Mouse (Mus musculus) neutrophil, adult 5-6 weeks (primary cell): ENCODE data around the gene Cnot6. TPM values are rescaled to one million over a fixed set of nuclear protein-coding genes. Genes with fewer than 3 reads are reported as not detected.

ENCODE experiments used
- ATAC-seq: fragments of 151-379, 151-347 bp; 2 replicates; pipeline ENCODE4 v1.8.0; 2017; ENCODE audit warnings: mild to moderate bottlenecking, moderate TSS enrichment; ENCODE audit not compliant: insufficient number of reproducible peaks, poor library complexity, low FRiP score, severe bottlenecking; ENCODE audit errors: extremely low read depth
- total RNA-seq: library from RNA; stranded (forward); fragments of 200-1000 nt; gene quantifications from 2 replicates; pipeline ENCODE4 v1.2.3, GENCODE M21; 2017

The Cnot6 gene
- 62.1 and 65.9 TPM in 2 replicates for total RNA-seq

GRCm38 (mm10) chr11:49712555-49713335, at the start of gene Cnot6:
Cnot6 (minus strand) TSS chr11:49712723.
- peak; percentile 98 for ATAC-seq

- ATAC-seq: no peak
Measured at GRCm38 (mm10) chr11:49761130-49761529, 48.6 kb upstream of the Cnot6 start.

- no peak for ATAC-seq
Measured at GRCm38 (mm10) chr11:49758096-49758495, 45.6 kb upstream of the Cnot6 start.

- ATAC-seq: no peak
Measured at GRCm38 (mm10) chr11:49754958-49755665, 42.6 kb upstream of the Cnot6 start.

DNA sequence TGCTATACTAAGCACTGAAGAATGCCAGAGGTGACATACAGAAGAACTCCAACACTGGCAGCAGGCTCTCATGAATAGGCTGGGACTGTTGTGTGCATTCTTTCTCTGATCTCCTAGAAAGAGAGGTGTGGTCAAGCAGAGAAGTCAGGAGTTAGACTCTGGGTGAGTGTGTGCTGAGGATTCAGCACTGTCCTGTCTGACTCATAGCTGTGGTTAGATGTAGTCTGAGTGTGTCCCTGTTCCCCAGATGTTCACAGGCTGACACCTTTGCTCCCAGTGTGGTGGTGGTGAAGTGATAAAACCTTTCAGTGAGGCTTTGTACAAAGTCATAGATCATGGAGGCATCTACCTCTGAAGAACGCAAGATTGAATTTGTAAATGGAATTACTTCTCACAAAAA, 34.2 kb upstream of the Cnot6 start:
- ATAC-seq: no peak

- no peak for ATAC-seq
Measured at GRCm38 (mm10) chr11:49745839-49746238, 33.3 kb upstream of the Cnot6 start.

- no peak for ATAC-seq
Measured at GRCm38 (mm10) chr11:49744981-49745380, 32.5 kb upstream of the Cnot6 start.

GRCm38 (mm10) chr11:49743634-49744033, 31.1 kb upstream of the Cnot6 start:
- no peak for ATAC-seq

- no peak for ATAC-seq
Measured at GRCm38 (mm10) chr11:49742248-49742647, 29.7 kb upstream of the Cnot6 start.

GRCm38 (mm10) chr11:49739776-49740175, 27.3 kb upstream of the Cnot6 start:
- no peak for ATAC-seq

GRCm38 (mm10) chr11:49738659-49739406, 26.3 kb upstream of the Cnot6 start:
- no peak for ATAC-seq

- ATAC-seq: no peak
Measured at GRCm38 (mm10) chr11:49737625-49738024, 25.1 kb upstream of the Cnot6 start.

DNA sequence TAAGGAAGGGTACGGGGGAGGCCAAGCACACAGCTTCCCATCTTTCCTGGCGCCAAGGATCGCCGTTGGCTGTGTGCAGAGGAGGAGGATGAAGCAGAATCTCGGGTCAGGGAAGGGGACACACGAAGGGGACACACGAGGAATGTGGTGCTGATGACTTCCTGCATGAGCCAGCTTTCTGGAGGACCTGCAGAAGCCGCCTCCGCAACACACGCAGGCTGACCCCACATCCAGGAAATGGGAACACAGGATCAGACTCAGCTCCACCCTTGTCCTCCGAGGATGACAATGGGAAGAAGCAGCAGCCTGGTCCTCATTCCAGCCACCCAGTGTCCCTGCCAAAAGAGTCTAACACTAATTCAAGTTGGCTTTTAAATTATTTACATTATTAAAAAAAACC, 22.2 kb upstream of the Cnot6 start:
- ATAC-seq: no peak

- no peak for ATAC-seq
Measured at GRCm38 (mm10) chr11:49730275-49730948, 17.9 kb upstream of the Cnot6 start.

DNA sequence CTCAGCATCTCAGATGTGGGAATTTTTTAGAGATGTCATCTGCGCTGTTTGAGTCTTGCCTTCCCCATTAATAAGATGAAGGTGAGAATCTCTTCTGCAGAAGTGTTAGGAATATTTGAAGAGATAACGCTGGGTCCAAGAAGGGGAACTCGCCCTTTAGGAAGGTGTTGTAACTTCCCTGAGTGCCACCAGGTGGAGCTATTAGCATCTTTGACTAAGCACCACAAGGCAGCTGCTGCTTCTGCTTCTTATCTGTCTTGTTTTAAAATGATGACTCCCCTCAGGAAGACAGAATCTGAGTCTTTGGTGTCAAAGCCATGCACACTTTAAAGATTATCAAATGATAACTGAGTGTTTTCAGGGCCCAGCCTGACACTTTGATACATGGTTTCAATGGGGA, 15.4 kb upstream of the Cnot6 start:
- ATAC-seq: peak; percentile 82

GRCm38 (mm10) chr11:49726800-49727199, 14.3 kb upstream of the Cnot6 start:
- ATAC-seq: no peak

GRCm38 (mm10) chr11:49724676-49725075, 12.2 kb upstream of the Cnot6 start:
- no peak for ATAC-seq

DNA sequence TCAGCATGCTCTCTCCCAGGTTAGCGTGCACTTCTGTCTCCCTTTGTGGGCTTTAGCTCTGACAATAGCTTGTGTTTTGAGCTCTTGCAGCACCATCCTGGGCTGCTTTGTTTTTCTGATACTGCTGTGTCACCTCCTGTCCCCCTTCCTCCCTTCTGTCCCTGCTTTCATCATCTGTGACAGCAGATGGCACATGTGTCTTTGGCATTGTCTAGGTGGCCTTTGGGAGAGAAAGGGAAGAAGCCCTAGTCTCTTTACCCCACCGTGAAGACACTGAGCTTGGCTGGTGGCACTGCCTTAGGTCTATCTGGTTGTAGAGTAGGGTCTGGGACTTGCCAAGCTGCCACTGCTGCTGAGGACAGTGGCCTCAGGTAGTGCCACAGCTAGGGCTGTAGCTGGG, 10.8 kb upstream of the Cnot6 start:
- no peak for ATAC-seq

DNA sequence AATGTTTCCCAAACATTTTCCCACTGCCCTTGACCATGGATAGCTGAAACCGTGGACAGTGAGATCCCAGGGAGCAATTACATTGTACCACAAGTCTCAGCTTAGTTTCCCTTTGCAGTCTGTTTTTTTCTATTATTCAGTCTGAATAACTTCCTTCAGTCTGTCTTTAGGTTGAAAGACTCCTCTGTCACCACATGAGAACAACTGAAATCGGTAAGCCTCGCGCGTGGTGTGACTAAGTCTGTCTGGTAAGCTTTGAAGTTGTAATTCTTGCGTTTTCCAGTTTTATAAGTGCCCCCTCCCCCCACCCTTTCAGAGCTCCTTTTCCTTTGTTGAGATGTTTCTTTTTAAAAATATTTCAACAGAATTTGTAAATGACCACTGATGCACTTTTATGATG, 10.2 kb upstream of the Cnot6 start:
- ATAC-seq: no peak
